Mouse (Mus musculus) megakaryocyte, embryonic 14.5 days (primary cell): ENCODE measurements around the gene Thoc5.

ENCODE experiments used
- FLI1 ChIP-seq: IDR thresholded peaks from 2 replicates; pipeline ENCODE4 v1.6.1; 2012; ENCODE audit warnings: low read length, inconsistent platforms, mixed read lengths
- GATA1 ChIP-seq: IDR thresholded peaks from 3 replicates; pipeline ENCODE4 v1.6.1; 2012; ENCODE audit warnings: mixed read lengths, low read length, inconsistent platforms, borderline replicate concordance

- TF ChIP-seq FLI1 (no peak), GATA1 (no peak)
These were observed 53.7 kb downstream of the Thoc5 start for GRCm38 (mm10) chr11:4948792-4949191.
